Mouse (Mus musculus): ENCODE data around the gene Sorl1. TPM values are rescaled to one million over a fixed set of nuclear protein-coding genes. Genes with fewer than 3 reads are reported as not detected.

The Sorl1 gene
- polyA plus RNA-seq, 1 experiment = 25.1 TPM

DNA sequence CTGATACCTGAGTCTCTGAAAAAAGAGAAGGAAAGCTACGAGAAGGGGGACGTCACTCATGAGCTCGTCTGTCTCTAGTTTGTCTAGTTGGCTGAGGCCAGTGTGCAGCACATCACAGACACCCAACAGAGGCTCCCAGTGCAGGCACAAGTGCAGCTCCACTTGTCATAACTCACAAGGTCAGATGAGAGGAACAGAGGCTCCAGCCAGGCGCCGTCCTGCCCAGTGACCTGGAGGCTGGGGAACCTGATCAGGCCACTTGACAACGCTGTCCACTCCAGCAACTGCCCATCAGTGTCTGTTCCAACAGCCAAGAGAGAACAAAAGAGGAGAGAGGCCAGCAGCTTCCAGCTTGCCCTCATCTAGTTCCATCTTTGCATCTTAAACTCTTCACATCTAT is 201.7 kb downstream of the Sorl1 start:
- no peak for TF ChIP-seq CTCF (IDR thresholded peaks at IDR 0.05; ENCODE audit: low read depth, low read length)
- TF ChIP-seq POLR2A (IDR thresholded peaks at IDR 0.05; ENCODE audit: borderline replicate concordance, low read depth, low read length) = no peak
- no peak overlapping the region for H3K27ac ChIP-seq (ENCODE audit: insufficient read depth, low read depth, low read length)

DNA sequence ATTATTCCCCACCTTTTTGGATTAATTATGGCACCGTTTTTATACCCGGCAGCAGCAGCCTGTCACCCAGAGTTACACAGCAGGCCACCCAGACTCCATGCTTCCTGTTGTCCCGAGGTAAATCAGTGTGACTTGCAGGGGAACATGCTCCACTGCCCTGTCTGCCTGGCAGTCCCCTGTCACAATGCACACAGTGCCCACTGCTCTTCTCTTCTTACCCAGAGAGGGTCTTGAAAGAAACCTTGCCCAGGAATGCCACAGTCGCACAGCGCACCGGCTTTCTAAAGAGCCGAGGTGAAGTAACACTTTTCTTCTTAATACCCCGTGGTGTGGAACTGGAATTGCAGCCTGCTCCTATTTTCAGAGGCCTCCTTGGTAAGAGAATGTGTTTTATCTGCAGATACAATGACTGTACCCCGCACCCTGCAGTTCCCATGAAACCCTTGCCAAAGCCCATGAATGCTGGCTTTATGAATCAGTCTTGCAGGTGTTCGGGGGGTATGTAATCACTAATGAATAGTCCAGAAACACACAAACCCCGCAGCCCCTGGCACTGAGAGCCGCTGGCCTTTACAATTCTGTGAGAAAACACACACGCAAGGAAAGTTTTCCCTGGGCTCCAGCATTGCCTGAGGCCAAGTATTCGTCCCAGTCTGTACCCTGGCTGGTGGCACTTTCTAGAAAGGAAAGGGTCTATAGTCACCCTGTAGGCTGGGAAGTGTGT is 205.3 kb downstream of the Sorl1 start:
- Histone ChIP-seq H3K27ac (ENCODE audit: insufficient read depth, low read depth, low read length) (no peak overlapping the region), H3K4me1 (ENCODE audit: control insufficient read depth, insufficient read depth, low read length) (no peaks in the 10 kb centered on the region), H3K4me3 (ENCODE audit: insufficient read depth, low read length) (no peak overlapping the region)
- TF ChIP-seq POLR2A (IDR thresholded peaks at IDR 0.05; ENCODE audit: borderline replicate concordance, low read depth, low read length) (no peak), CTCF (IDR thresholded peaks at IDR 0.05; ENCODE audit: low read depth, low read length) (no peak)

More for the DNA sequence above, 201.7 kb downstream of the Sorl1 start:
- Histone ChIP-seq H3K4me1 (ENCODE audit: control insufficient read depth, insufficient read depth, low read length) (no peaks in the 10 kb centered on the region), H3K4me3 (ENCODE audit: insufficient read depth, low read length) (no peak overlapping the region)

DNA sequence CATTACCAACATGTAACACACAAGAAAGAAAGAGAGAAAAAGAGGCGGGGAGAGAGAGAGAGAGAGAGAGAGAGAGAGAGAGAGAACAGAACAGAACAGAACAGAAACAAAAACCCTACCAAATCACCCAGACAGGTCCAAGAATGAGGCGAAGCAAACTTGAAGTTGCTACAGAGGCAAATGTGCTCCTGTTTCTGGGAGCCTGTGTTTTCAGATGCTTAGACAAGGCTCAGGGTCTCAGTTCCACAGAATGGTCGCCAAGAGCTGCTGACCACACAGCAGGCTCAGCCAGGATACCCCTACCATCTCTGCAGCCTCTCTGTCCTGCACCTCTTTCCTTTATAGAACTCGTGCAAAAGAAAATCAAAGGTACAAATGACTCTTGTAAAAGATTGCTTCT is 205.9 kb downstream of the Sorl1 start:
- Histone ChIP-seq H3K4me1 (ENCODE audit: control insufficient read depth, insufficient read depth, low read length) (no peaks in the 10 kb centered on the region), H3K4me3 (ENCODE audit: insufficient read depth, low read length) (no peak overlapping the region), H3K27ac (ENCODE audit: insufficient read depth, low read depth, low read length) (no peak overlapping the region)
- TF ChIP-seq POLR2A (IDR thresholded peaks at IDR 0.05; ENCODE audit: borderline replicate concordance, low read depth, low read length) = no peak
- TF ChIP-seq CTCF (IDR thresholded peaks at IDR 0.05; ENCODE audit: low read depth, low read length) = no peak

DNA sequence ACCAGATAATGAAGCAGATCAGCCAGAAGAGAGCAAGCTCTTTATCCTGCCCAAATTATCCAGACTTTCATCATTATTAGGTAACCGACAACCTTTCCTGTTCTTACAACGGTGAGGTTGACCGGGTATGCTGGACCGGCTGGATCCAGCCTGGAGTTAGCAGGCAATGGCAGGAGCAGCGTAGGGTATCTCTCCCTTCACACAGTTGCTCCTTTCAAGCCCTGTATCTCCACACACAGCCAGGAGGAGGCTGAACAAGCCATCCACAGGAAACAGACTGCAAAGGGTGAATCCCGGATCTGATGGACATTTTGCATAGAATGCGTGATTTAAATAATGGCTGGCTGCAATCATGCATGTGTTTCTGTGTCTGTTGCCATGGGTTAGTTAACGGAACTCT is 208.5 kb downstream of the Sorl1 start:
- H3K4me3 ChIP-seq (ENCODE audit: insufficient read depth, low read length) = no peak overlapping the region
- H3K4me1 ChIP-seq (ENCODE audit: control insufficient read depth, insufficient read depth, low read length) = no peaks in the 10 kb centered on the region
- no peak for TF ChIP-seq POLR2A (IDR thresholded peaks at IDR 0.05; ENCODE audit: borderline replicate concordance, low read depth, low read length)
- no peak for TF ChIP-seq CTCF (IDR thresholded peaks at IDR 0.05; ENCODE audit: low read depth, low read length)
- no peak overlapping the region for H3K27ac ChIP-seq (ENCODE audit: insufficient read depth, low read depth, low read length)

Other genes with a start within 250 kb of the Sorl1 start
- gene Sc5d, start 140.0 kb upstream of the Sorl1 start, polyA plus RNA-seq (2012; ENCODE audit: insufficient read depth, insufficient read length, missing spikeins) = 24.4 and 25.3 TPM in 2 replicates

Measured in bone marrow macrophage, adult 2 months (primary cell).